Mouse (Mus musculus) ovary, adult 18-20 months (tissue): ENCODE measurements around the gene Hadh.
A peak's percentile ranks its signal among the peaks of the same experiment; 100 is the strongest.

Experiments
- DNase-seq: peaks from one replicate; pipeline ENCODE4 v3.0.0; 2022; ENCODE audit warnings: low spot score, mixed read lengths

The Hadh gene

DNA sequence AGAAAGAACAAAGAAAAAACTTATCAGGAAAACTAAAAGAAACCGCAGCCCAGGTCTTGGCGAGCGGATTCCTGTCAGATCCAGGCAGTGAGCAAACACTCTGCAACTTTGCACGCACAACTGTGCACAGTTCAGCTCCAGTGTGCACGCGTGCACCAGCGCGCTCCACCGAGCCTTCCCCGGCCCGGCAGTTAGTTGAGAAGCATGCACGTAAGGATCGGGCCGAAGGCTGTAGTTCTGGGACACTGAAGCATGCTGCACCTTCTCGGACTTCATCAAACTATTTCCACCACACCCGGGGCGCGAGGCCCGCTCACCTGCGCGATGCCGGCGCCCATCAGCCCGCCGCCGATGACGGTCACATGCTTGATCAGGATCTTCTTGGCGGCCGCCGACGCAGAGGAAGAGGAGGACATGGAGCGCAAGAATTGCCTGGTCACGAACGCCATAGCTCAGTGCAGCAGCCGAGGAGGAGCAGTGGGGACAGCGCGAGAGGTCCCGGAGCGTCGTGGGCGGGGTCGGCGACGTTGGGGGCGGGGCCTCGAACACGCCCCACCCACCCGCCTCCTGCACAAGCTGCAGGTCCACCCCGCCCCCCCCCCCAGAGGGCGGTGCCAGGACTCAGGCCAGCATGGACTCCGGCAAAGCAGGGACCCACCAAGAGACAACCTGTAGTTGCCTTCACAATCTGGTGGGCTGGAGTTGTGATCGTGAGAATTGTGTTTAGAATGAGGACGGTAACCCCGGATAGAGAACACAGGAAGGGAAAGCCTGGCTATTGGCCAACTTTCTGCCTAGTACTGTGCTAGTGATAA is at the start of gene Hadh:
Hadh (minus strand) TSS at position 543 of the 815 bp plus-strand sequence.
- peak; percentile 81 for DNase-seq

GRCm38 (mm10) chr3:131320184-131320583 is 48.3 kb upstream of the Hadh start:
- DNase-seq, result peak; percentile 65

- no peak for DNase-seq
Observed at GRCm38 (mm10) chr3:131318211-131318610, 46.3 kb upstream of the Hadh start.

DNA sequence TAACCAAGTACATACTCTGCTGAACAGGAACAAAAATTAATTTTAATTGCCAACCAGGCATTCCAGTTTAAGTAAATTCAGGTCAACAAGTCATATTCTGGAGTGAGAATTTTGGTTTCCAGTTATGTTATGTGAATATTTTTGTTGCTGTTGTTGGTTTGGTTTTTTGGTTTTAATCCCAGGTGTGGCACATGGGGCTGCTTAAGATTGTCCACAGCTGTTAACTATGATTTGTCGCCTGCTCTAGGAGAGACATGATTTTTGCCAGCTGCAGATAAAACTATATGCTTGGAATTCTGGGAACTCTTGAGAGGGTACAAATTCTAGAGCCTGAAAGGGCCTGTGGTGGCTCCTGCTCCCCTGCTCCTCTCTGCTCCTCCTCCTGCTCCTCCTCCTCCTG is 45.2 kb upstream of the Hadh start:
- DNase-seq, result no peak

GRCm38 (mm10) chr3:131315957-131316510 is 44.1 kb upstream of the Hadh start:
- DNase-seq, result no peak

DNA sequence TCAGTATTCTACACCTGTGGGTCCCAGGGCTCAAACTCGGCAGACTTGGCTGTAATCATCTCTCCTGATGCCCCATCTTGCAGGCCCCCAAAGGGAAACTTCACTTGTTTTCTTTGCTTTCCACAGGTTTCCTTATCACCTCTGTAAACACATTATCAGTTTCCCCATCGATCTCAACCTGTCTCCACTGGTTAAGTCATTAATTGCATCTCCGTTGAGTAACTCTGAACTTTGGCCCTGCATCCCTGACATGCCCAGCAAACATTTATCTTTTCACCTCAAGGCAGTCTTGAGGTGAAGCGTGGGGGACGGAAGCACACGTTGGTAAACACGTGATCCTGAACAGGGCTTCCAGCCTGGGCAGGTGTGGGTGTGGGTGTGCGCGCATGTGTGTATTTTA is 40.4 kb upstream of the Hadh start:
- DNase-seq, result no peak

GRCm38 (mm10) chr3:131310572-131310971 is 38.7 kb upstream of the Hadh start:
- no peak for DNase-seq

- no peak for DNase-seq
Observed at GRCm38 (mm10) chr3:131307811-131308210, 35.9 kb upstream of the Hadh start.

GRCm38 (mm10) chr3:131306255-131306654 is 34.4 kb upstream of the Hadh start:
- no peak for DNase-seq

DNA sequence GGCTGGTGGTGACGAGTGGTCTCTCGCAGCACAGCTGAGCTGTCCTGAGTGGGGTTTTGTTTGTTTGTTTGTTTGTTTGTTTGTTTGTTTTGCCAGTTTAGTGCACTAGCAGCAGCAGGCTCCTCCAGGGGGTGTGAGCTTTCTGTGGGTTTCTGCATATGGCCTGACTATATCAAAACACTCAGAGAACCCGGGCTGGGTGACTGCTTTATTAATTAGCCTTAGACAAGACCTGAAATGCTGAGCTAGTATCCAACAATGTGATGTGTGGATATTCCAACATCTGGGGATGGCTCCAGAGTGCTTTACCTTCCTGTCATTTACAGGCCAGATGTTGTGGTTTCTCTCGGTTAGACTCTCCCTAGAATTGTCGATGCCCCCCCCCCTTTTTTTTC is 31.4 kb upstream of the Hadh start:
- DNase-seq, result no peak

- DNase-seq, result peak; percentile 84
Observed at GRCm38 (mm10) chr3:131302452-131303319, 30.8 kb upstream of the Hadh start, which contains the start of gene Cyp2u1. TSS of gene Cyp2u1 (minus strand) at chr3:131303227.

DNA sequence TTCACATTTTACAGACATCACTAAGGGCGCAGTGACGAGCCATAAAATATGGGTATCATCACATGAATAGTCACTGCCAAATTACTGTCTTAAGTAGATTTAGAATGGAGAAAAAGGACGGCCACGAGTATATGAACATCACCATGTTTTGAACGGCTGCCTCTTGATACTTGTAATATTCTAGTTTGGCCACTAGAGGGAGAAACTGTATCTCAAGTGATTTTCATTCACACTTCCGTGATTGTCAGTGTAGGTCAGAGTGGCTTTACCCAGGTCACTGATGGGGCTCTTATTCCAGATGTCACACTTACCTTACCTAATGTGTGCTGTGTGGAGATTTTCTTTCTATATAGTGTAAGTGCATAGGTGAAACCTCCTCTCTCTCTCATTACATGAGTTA is 28.0 kb upstream of the Hadh start:
- DNase-seq, result no peak

DNA sequence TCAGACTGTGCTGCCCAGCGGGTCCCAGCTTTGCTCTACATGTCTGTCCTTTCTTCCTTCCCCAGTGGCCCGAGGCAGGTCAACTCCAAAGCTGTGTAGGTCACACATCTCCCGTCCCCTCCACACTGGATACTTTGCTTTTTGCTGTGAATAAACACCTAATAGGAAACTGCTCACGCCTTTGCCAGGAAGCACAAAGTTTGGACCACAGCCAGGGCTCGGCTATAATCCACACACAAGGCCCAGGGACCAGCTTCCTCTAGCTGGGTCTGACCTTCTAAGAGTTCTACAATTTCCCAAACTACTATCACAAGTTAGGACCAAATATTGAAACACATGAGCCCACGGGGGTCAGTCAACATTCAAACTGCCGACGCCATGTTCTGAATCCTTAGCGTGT is 27.2 kb upstream of the Hadh start:
- no peak for DNase-seq

- DNase-seq, result no peak
Observed at GRCm38 (mm10) chr3:131296893-131297292, 25.0 kb upstream of the Hadh start.

- DNase-seq, result no peak
Observed at GRCm38 (mm10) chr3:131295513-131296200, 23.8 kb upstream of the Hadh start.

- DNase-seq, result no peak
Observed at GRCm38 (mm10) chr3:131294503-131294902, 22.6 kb upstream of the Hadh start.

DNA sequence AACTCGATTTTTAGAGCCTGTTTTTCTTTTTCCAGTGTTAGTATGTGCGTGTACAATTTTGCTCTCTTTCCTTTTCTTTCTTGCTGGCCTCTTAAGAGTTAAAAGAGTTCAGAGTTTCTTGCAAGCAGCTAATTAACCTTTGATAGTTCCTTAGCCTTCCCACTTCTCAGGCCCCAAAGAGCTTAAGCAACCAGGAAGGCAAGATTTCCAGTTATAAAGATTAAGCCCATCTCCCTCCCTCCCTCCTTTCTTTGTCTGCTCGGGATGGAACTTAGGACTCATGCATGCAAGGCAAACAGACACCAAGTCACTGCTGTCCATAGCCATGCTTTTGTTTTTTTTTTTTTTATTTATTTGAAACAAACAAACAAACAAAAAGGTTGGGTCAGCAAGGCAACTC is 21.1 kb upstream of the Hadh start:
- no peak for DNase-seq

- DNase-seq, result no peak
Observed at GRCm38 (mm10) chr3:131292349-131292748, 20.4 kb upstream of the Hadh start.

DNA sequence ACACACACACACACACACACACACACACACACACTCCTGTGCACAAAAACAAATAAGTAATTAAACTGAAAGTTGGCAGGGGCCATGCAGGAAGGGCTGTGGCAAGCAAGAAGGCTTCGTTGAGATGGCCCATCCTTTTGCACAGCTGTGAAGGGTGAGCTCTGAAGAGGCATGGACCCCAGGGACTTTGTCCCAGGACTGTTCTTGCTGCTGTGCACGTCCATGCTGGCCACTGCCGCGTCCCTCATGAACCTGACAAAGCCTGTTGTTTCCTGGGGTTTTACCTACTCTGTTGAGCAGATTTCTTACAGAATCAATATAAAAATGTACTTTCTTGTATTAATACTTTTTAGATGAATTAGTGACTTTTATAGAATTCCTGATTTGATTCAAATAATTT is 20.0 kb upstream of the Hadh start:
- no peak for DNase-seq

DNA sequence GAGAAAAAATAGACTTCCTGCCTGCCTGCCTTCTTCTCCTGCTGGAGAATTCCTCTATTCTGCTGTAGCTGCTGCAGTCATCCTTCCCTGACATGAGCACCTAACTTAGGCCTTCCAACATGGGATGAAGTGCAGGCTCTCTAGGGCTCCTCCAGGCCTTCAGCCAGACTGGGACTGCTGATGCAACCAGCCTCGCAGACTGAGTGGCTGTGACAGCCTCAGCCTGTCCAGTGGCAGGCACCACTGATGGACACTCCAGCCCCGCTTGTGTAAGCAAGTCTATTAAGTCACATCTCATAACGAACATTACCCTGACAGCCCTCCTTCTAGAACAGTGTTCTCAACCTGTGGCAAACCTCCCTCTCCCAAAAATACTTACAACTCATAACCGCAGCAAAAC is 2.2 kb upstream of the Hadh start:
- no peak for DNase-seq

- DNase-seq, result no peak
Observed at GRCm38 (mm10) chr3:131272374-131273100, 636 bp upstream of the Hadh start.
